In the genomic region with DNA sequence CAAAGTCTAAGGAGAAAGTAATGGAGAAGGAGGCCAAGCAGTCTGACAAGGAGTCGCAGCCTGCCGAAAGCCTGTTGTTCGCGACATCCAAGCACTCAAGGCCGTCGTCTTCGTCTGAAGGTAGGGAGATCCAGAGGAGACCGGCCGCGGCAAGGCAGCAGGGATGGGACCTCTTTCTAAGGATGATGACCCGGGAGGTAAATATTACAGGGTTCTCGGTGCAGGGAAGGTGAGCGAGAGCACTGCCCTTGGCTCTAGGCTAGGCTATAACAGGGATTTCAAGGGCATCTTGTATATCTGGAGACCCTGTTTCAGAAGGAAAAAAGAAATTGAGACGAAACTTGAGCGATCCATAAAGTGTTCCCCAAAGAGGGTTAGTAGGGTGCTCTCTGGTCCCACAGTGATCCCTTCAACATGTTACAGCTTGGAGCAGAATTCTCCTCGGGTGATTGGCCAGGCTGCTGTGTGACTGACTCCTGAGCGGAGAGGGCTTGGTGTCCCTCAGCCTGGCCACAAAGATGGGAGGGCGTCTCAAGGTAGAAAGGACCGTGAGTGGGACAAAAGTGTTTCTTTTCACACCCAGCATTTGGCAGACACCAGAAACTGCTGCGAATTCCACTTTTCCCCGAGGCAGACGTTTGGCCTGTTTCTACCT, we compare ENCODE assay signal across 8 mouse cellular contexts. TPM values are rescaled to one million over a fixed set of nuclear protein-coding genes. Genes with fewer than 3 reads are reported as not detected.
DNase-seq lines count a peak whose midpoint lies in the region; ATAC-seq and TF ChIP-seq lines count a peak whose summit lies in the region.

No protein-coding gene starts in this region.

- peak; percentile 32 for DNase-seq in cerebellum, adult 9-10 months
- DNase-seq in cerebellum, adult 8-10 months: no peak
- DNase-seq in Patski (ENCODE audit: low read depth, low spot score): no peak
- DNase-seq in spleen, postnatal 14 days (ENCODE audit: low spot score in 2 of 2): no peak
- no peak for DNase-seq in adrenal gland, postnatal 4 days (ENCODE audit: low spot score in 2 of 2)
- DNase-seq in urinary bladder, postnatal 14 days (ENCODE audit: low spot score): no peak

- POLR2A ChIA-PET in Patski (lab: Charles Lee): interaction anchor here (0.9 to 1.1 kb wide), 2 partner anchors 15 to 166 kb away, joined by 3 read pairs; no protein-coding TSS in a partner anchor

- peak; percentile 33 for ATAC-seq in Patski
- peak; percentile 11; the same call in 1 of the 2 replicates for ATAC-seq in heart, embryonic 15.5 days (replicated peaks; ENCODE audit: insufficient number of reproducible peaks, insufficient read depth, low FRiP score, low read depth)
- 0 out of 2 replicates have a peak, but pooled peaks have one; percentile 14 for ATAC-seq in megakaryocyte, adult 5-6 weeks (ENCODE audit: poor library complexity, severe bottlenecking)

- no peaks in the 10 kb centered on the region for H3K27me3 ChIP-seq in Patski
- no peaks in the 10 kb centered on the region for H3K27me3 ChIP-seq in heart, embryonic 15.5 days

- CTCF ChIA-PET in Patski (lab: Charles Lee): interaction anchor here (0.9 to 2.8 kb wide), 3 partner anchors 11 to 20 kb away, joined by 3 to 7 read pairs (median 5); no protein-coding TSS in a partner anchor

- peak overlapping the region; percentile 66 for H3K27ac ChIP-seq in heart, embryonic 15.5 days

- 17% methylated on average over 22 of the region's 22 CpGs for WGBS in heart, embryonic 15.5 days

- H3K9me3 ChIP-seq in heart, embryonic 15.5 days (replicated peaks): no peaks in the 10 kb centered on the region

- peak overlapping the region; percentile 96 for H3K4me3 ChIP-seq in heart, embryonic 15.5 days

- H3K9ac ChIP-seq in heart, embryonic 15.5 days: peak overlapping the region; percentile 98

- H3K4me2 ChIP-seq in heart, embryonic 15.5 days: peak overlapping the region; percentile 91

- H3K36me3 ChIP-seq in heart, embryonic 15.5 days: peaks cover 18% of the 10 kb centered on the region

- no peak for TF ChIP-seq CTCF in Patski (IDR thresholded peaks at IDR 0.05)

- in situ Hi-C loops in Patski (cut with MboI; ENCODE audit: low pct_unique_long_range_greater_than_20kb): loop anchor here (5.0 kb wide), 1 partner anchor 306 kb away; no protein-coding TSS in a partner anchor

- peaks cover 17% of the 10 kb centered on the region for H3K4me1 ChIP-seq in heart, embryonic 15.5 days (replicated peaks)

RNA-seq across cellular contexts. Expression of a gene that starts 0.6 kb away (rescaled TPM):
- 5.4 TPM for polyA plus RNA-seq in Patski (2021)
- polyA plus RNA-seq in heart, embryonic 15.5 days (2015; fragmentation: Nextera tagmentation; extraction: Ambion mirVana): 3.6 and 4.4 TPM in 2 replicates
- 0.09 and 0.11 TPM in 2 replicates for total RNA-seq in megakaryocyte, adult 5-6 weeks (2015)
- not detected in 2 replicates for total RNA-seq in megakaryocyte, adult 5-6 weeks (2017)
- 1 to 10 TPM; 4.0 to 4.5 TPM for total RNA-seq in adrenal gland, postnatal 4 days (2021)

RNA-seq across cellular contexts. Expression of a gene that starts 0.7 kb away (rescaled TPM):
- polyA plus RNA-seq in Patski (2021): 133 TPM
- polyA plus RNA-seq in heart, embryonic 15.5 days (2015; fragmentation: Nextera tagmentation; extraction: Ambion mirVana): 89.2 and 106 TPM in 2 replicates
- 21.9 and 24.2 TPM in 2 replicates for total RNA-seq in megakaryocyte, adult 5-6 weeks (2015)
- total RNA-seq in megakaryocyte, adult 5-6 weeks (2017): 36.1 and 42.8 TPM in 2 replicates
- 100 to 1,000 TPM in 1 of 2 experiments, 10 to 100 TPM in 1; 97.3 to 105 TPM for total RNA-seq in adrenal gland, postnatal 4 days (2021)

RNA-seq across cellular contexts. Expression of a gene that starts 11.4 kb away (rescaled TPM):
- 55.8 TPM for polyA plus RNA-seq in Patski (2021)
- 17.7 and 20.8 TPM in 2 replicates for polyA plus RNA-seq in heart, embryonic 15.5 days (2015; fragmentation: Nextera tagmentation; extraction: Ambion mirVana)
- total RNA-seq in megakaryocyte, adult 5-6 weeks (2015): 11.1 and 13.8 TPM in 2 replicates
- 16.3 and 20.2 TPM in 2 replicates for total RNA-seq in megakaryocyte, adult 5-6 weeks (2017)
- total RNA-seq in adrenal gland, postnatal 4 days (2021): 10 to 100 TPM; 79.6 to 82.6 TPM

RNA-seq across cellular contexts. Expression of a gene that starts 22.8 kb away (rescaled TPM):
- 4.7 TPM for polyA plus RNA-seq in Patski (2021)
- polyA plus RNA-seq in heart, embryonic 15.5 days (2015; fragmentation: Nextera tagmentation; extraction: Ambion mirVana): 3.4 and 4.5 TPM in 2 replicates
- total RNA-seq in megakaryocyte, adult 5-6 weeks (2015): 5.4 and 5.5 TPM in 2 replicates
- 2.2 and 4.7 TPM in 2 replicates for total RNA-seq in megakaryocyte, adult 5-6 weeks (2017)
- total RNA-seq in adrenal gland, postnatal 4 days (2021): 10 to 100 TPM; 11.6 to 11.9 TPM

RNA-seq across cellular contexts. Expression of a gene that starts 27.2 kb away (rescaled TPM):
- polyA plus RNA-seq in Patski (2021): not detected
- polyA plus RNA-seq in heart, embryonic 15.5 days (2015; fragmentation: Nextera tagmentation; extraction: Ambion mirVana): 5.9 and 7.1 TPM in 2 replicates
- 0.36 and 1.8 TPM in 2 replicates for total RNA-seq in megakaryocyte, adult 5-6 weeks (2015)
- 0.24 and 0.33 TPM in 2 replicates for total RNA-seq in megakaryocyte, adult 5-6 weeks (2017)
- 10 to 100 TPM; 16.8 to 29.2 TPM for total RNA-seq in adrenal gland, postnatal 4 days (2021)

Comparison
In these comparisons a context has a peak if more than half of its experiments do, and no peak if none do; other contexts are left out.
1. RNA of a gene that starts 0.6 kb away (total RNA-seq): 4.0 to 4.5 TPM in adrenal gland, postnatal 4 days; 0.09 to 0.11 TPM in megakaryocyte, adult 5-6 weeks; every median in the first group is over 4 times any median in the second.
2. Peak in every context shown above with its lines, with median percentiles within 50 percentile points of each other: ATAC-seq.